Mouse (Mus musculus): ENCODE data around the gene Sept9. TPM values are rescaled to one million over a fixed set of nuclear protein-coding genes. Genes with fewer than 3 reads are reported as not detected.

The Sept9 gene
- total RNA-seq, 2 experiments from 2014 or later, result 65.0 to 69.0 TPM

- DNase-seq (ENCODE audit: extremely low spot score in 1 of 2, low spot score in 2 of 2), result no peak
- intact Hi-C loops (cut with DNase I), result no loop called here
Observed at GRCm38 (mm10) chr11:117296500-117297189, 97.2 kb downstream of the Sept9 start.

GRCm38 (mm10) chr11:117297190-117297829, 97.8 kb downstream of the Sept9 start:
- intact Hi-C loops (cut with DNase I), result no loop called here
- DNase-seq (ENCODE audit: extremely low spot score in 1 of 2, low spot score in 2 of 2), result no peak

GRCm38 (mm10) chr11:117299741-117300140, 100.3 kb downstream of the Sept9 start:
- intact Hi-C loops (cut with DNase I), result no loop called here

GRCm38 (mm10) chr11:117300809-117301208, 101.3 kb downstream of the Sept9 start:
- DNase-seq (ENCODE audit: extremely low spot score in 1 of 2, low spot score in 2 of 2), result no peak
- intact Hi-C loops (cut with DNase I), result no loop called here

More at GRCm38 (mm10) chr11:117299741-117300140, 100.3 kb downstream of the Sept9 start:
- no peak for DNase-seq (ENCODE audit: extremely low spot score in 1 of 2, low spot score in 2 of 2)

GRCm38 (mm10) chr11:117301716-117302115, 102.3 kb downstream of the Sept9 start:
- no peak for DNase-seq (ENCODE audit: extremely low spot score in 1 of 2, low spot score in 2 of 2)
- intact Hi-C loops (cut with DNase I), result no loop called here

GRCm38 (mm10) chr11:117302371-117302770, 102.9 kb downstream of the Sept9 start:
- intact Hi-C loops (cut with DNase I), result no loop called here

GRCm38 (mm10) chr11:117305509-117306188, 106.2 kb downstream of the Sept9 start:
- DNase-seq (ENCODE audit: extremely low spot score in 1 of 2, low spot score in 2 of 2), result no peak
- intact Hi-C loops (cut with DNase I), result loop anchor here (5.0 kb wide), 1 partner anchor 63 kb away; no protein-coding TSS in a partner anchor

More at GRCm38 (mm10) chr11:117302371-117302770, 102.9 kb downstream of the Sept9 start:
- no peak for DNase-seq (ENCODE audit: extremely low spot score in 1 of 2, low spot score in 2 of 2)

- peak in 1 of 2 experiments; percentile 62 for DNase-seq (ENCODE audit: extremely low spot score in 1 of 2, low spot score in 2 of 2)
- intact Hi-C loops (cut with DNase I), result loop anchor here (5.0 kb wide), 1 partner anchor 64 kb away; no protein-coding TSS in a partner anchor
Observed at GRCm38 (mm10) chr11:117306311-117307088, 107.0 kb downstream of the Sept9 start.

- peak in 1 of 2 experiments; percentile 78 for DNase-seq (ENCODE audit: extremely low spot score in 1 of 2, low spot score in 2 of 2)
- intact Hi-C loops (cut with DNase I), result loop anchor here (5.0 kb wide), 1 partner anchor 66 kb away; no protein-coding TSS in a partner anchor
Observed at GRCm38 (mm10) chr11:117307895-117308786, 108.7 kb downstream of the Sept9 start.

- DNase-seq (ENCODE audit: extremely low spot score in 1 of 2, low spot score in 2 of 2), result no peak
- intact Hi-C loops (cut with DNase I), result loop anchor here (5.0 kb wide), 1 partner anchor 67 kb away; no protein-coding TSS in a partner anchor
Observed at GRCm38 (mm10) chr11:117309108-117309917, 109.9 kb downstream of the Sept9 start.

- no peak for DNase-seq (ENCODE audit: extremely low spot score in 1 of 2, low spot score in 2 of 2)
- intact Hi-C loops (cut with DNase I), result loop anchor here (5.0 kb wide), 2 partner anchors 47 to 68 kb away; no protein-coding TSS in a partner anchor
Observed at GRCm38 (mm10) chr11:117309918-117310287, 110.4 kb downstream of the Sept9 start.

GRCm38 (mm10) chr11:117310341-117311107, 111.1 kb downstream of the Sept9 start:
- DNase-seq (ENCODE audit: extremely low spot score in 1 of 2, low spot score in 2 of 2), result no peak
- intact Hi-C loops (cut with DNase I), result loop anchor here (5.0 kb wide), 1 partner anchor 47 kb away; no protein-coding TSS in a partner anchor

- intact Hi-C loops (cut with DNase I), result loop anchor here (5.0 kb wide), 1 partner anchor 46 kb away; no protein-coding TSS in a partner anchor
- no peak for DNase-seq (ENCODE audit: extremely low spot score in 1 of 2, low spot score in 2 of 2)
Observed at GRCm38 (mm10) chr11:117311127-117311800, 111.8 kb downstream of the Sept9 start.

GRCm38 (mm10) chr11:117312028-117312901, 112.8 kb downstream of the Sept9 start:
- DNase-seq (ENCODE audit: extremely low spot score in 1 of 2, low spot score in 2 of 2), result peak in 1 of 2 experiments; percentile 87
- intact Hi-C loops (cut with DNase I), result loop anchor here (5.0 kb wide), 1 partner anchor 45 kb away; no protein-coding TSS in a partner anchor

Measured in left cerebral cortex, postnatal 10 days (tissue).